Mouse (Mus musculus) neural tube, embryonic 12.5 days (tissue): ENCODE data around the gene Arid2. TPM values are rescaled to one million over a fixed set of nuclear protein-coding genes. Genes with fewer than 3 reads are reported as not detected.

Experiments used
- ATAC-seq: fragments of 200-750 bp; cut with Nextera tagmentation; 2 replicates; pipeline ENCODE4 v1.8.0; 2017; ENCODE audit warnings: low read depth, mild to moderate bottlenecking, moderate TSS enrichment, moderate library complexity; ENCODE audit not compliant: low FRiP score
- H3K27ac ChIP-seq: fragments of 300-500 bp; sonication (generic); 2 replicates; pipeline ENCODE4 v1.5.1; 2016
- H3K27me3 ChIP-seq: fragments of 300-500 bp; sonication (generic); replicated peaks from 2 replicates; pipeline ENCODE4 v1.6.1; 2016; ENCODE audit warnings: mild to moderate bottlenecking
- H3K36me3 ChIP-seq: fragments of 300-500 bp; sonication (generic); 2 replicates; pipeline ENCODE4 v1.6.1; 2016; ENCODE audit warnings: mild to moderate bottlenecking
- H3K4me1 ChIP-seq: fragments of 300-500 bp; sonication (generic); 2 replicates; pipeline ENCODE4 v1.6.1; 2016
- H3K4me2 ChIP-seq: fragments of 300-500 bp; sonication (generic); replicated peaks from 2 replicates; pipeline ENCODE4 v1.6.1; 2016; ENCODE audit warnings: mild to moderate bottlenecking
- H3K4me3 ChIP-seq: fragments of 300-500 bp; sonication (generic); 2 replicates; pipeline ENCODE4 v1.5.1; 2016
- H3K9ac ChIP-seq: fragments of 300-500 bp; sonication (generic); 2 replicates; pipeline ENCODE4 v1.6.1; 2016; ENCODE audit warnings: mild to moderate bottlenecking
- H3K9me3 ChIP-seq: fragments of 300-500 bp; sonication (generic); 2 replicates; pipeline ENCODE4 v1.6.1; 2016; ENCODE audit warnings: mild to moderate bottlenecking
- WGBS: fragments of 180-500 bp; shearing (Covaris S2); methylation state at CpG from one replicate; pipeline ENCODE4 v1.1.7; 2016; 5-methylcytosine and 5-hydroxymethylcytosine counted together
- polyA plus RNA-seq: library from polyadenylated mRNA; unstranded; fragments of >200 nt; fragmentation: Nextera tagmentation; extraction: Ambion mirVana; gene quantifications from 2 replicates; pipeline ENCODE4 v1.2.1, GENCODE M21; 2016

The Arid2 gene
- polyA plus RNA-seq, 1 experiment from 2014 or later = 32.1 TPM

DNA sequence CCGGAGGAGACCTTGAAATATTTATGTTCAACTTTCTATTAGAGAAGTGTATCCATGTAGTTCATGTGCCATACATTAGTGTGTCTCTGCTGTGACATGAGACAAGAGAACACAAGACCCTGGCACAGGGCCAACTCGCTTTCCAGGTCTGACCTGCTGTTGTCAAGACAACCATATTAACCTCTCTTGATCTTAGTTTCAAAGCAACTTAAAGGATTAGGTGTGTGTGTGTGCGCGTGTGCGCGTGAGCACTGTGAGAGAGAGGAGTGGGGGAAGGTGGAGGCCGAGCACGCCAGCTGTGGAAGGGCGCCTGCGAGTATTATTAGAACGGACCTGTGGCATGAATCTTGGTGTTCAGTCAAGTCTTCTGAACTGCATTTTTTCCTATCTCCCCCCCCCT is 15.0 kb upstream of the Arid2 start:
- Histone ChIP-seq H3K27ac (no peak overlapping the region), H3K27me3 (no peaks in the 10 kb centered on the region), H3K9me3 (peaks cover 5% of the 10 kb centered on the region; the same call in 1 of the 2 replicates), H3K4me1 (peaks cover 4% of the 10 kb centered on the region; the same call in 1 of the 2 replicates), H3K36me3 (peaks cover 29% of the 10 kb centered on the region), H3K4me3 (no peak overlapping the region), H3K4me2 (no peak overlapping the region), H3K9ac (no peak overlapping the region)
- ATAC-seq = no peak
- 92% methylated on average over 11 of the region's 11 CpGs for WGBS

DNA sequence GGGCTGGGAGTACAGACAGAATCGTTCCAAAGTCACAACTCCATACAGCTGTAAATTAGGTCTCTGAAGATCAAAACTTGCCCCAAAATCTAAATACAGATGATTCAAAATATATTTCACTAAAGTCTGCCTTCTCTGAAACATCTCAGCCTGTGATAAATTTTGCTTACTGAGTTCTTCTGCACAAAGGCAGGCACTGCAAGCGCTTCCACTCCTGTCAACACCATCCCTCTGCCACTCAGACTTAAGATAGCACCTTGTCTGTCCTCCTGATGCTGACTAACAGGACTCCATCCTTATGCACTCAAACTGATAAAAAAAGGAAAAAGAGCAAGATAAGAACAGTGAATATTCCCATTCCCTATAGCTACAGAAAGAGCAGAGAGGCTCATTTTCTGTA is 13.0 kb upstream of the Arid2 start:
- Histone ChIP-seq H3K27me3 (no peaks in the 10 kb centered on the region), H3K4me3 (no peak overlapping the region), H3K36me3 (peaks cover 23% of the 10 kb centered on the region), H3K4me1 (peaks cover 4% of the 10 kb centered on the region; the same call in 1 of the 2 replicates), H3K9me3 (no peaks in the 10 kb centered on the region), H3K9ac (no peak overlapping the region), H3K27ac (no peak overlapping the region), H3K4me2 (no peak overlapping the region)
- WGBS = 94% methylated on average over 2 of the region's 2 CpGs
- no peak for ATAC-seq

DNA sequence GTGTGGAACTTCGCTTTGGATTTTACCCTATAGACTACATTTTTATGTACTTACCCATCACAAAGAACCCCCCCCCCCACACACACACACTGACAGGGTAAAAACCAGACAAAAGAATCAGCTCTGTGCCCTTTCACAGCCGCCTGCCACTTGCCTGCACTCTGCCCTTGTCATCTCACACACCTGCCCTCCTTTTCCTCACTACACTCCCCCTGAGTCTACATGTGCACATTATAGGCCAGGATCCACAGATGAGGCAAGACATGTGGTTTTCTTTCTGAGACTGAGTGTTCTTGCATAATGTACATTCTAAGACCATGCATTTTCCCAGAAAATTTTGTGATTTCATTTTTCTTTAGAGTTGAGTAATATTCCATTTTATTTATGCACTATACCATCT is 12.1 kb upstream of the Arid2 start:
- no peak for ATAC-seq
- H3K9me3 ChIP-seq = no peaks in the 10 kb centered on the region
- 77% methylated on average over 2 of the region's 2 CpGs for WGBS
- H3K27ac ChIP-seq = no peak overlapping the region
- H3K4me3 ChIP-seq = no peak overlapping the region
- H3K4me1 ChIP-seq = peaks cover 4% of the 10 kb centered on the region; the same call in 1 of the 2 replicates
- H3K27me3 ChIP-seq = no peaks in the 10 kb centered on the region
- H3K4me2 ChIP-seq = no peak overlapping the region
- H3K36me3 ChIP-seq = peaks cover 30% of the 10 kb centered on the region
- H3K9ac ChIP-seq = no peak overlapping the region

DNA sequence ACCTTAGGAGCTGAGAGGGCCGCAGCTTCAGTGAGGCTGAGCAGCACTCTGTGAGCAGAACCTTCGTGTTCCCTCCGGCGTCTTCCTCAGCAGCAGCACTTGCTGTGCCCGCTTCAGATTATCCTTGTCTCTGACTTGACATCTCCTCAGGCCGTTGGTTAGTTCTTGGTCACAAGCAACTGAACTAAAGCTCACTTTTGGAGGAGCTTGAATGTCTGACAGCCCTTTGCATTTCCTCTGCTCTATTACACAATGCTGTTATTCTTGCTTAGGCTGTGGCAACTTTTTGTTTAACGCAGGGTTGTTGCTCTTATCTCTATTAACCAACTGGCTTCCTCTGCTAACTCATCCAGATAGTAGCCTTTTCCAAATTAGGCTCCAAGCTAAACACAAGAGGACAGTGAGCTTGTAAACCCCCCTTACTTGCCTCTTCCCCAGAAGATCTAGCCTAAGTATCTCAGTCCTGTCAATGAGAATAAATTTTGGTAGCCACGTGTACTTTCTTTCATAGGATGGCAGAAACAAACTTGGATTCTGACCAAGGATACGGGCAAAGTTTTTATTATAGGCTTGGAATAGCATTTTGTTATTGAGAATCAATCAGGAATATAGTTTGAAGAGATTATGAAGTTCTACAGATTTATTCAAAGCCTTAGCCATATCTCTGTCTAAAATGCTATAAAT is 11.4 kb upstream of the Arid2 start:
- Histone ChIP-seq H3K9me3 (0 out of 2 replicates have a peak, but pooled peaks cover 1% of the 10 kb centered on the region), H3K4me1 (peaks cover 4% of the 10 kb centered on the region; the same call in 1 of the 2 replicates), H3K9ac (no peak overlapping the region), H3K27me3 (no peaks in the 10 kb centered on the region), H3K4me3 (no peak overlapping the region), H3K27ac (no peak overlapping the region), H3K4me2 (no peak overlapping the region), H3K36me3 (peaks cover 36% of the 10 kb centered on the region)
- WGBS = 87% methylated on average over 9 of the region's 9 CpGs
- no peak for ATAC-seq

DNA sequence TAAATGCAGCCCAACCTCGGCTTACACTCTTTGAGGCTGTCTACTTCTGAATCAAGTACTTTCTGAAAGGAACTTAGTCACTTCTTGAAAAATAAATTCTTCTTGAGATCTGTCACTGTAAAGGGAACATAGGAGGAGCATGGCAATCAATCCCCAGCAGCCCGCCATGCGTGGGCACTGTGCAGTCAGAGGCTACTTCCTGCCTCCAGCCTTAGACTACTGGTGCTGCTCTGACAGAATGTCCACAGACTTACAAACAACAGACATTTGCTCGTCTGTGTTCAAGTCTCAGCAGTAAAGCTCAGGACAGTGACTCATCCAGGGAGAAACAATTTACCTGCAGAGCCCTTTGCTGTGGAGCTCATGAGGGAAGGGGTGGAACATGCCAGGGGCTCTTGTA is 10.3 kb upstream of the Arid2 start:
- WGBS = 84% methylated on average over 4 of the region's 4 CpGs
- no peak overlapping the region for H3K9ac ChIP-seq
- H3K27ac ChIP-seq = no peak overlapping the region
- ATAC-seq = no peak
- H3K9me3 ChIP-seq = 0 out of 2 replicates have a peak, but pooled peaks cover 4% of the 10 kb centered on the region
- H3K4me3 ChIP-seq = no peak overlapping the region
- H3K36me3 ChIP-seq = peaks cover 42% of the 10 kb centered on the region
- H3K4me1 ChIP-seq = peaks cover 10% of the 10 kb centered on the region; the same call in 1 of the 2 replicates
- no peaks in the 10 kb centered on the region for H3K27me3 ChIP-seq
- no peak overlapping the region for H3K4me2 ChIP-seq

DNA sequence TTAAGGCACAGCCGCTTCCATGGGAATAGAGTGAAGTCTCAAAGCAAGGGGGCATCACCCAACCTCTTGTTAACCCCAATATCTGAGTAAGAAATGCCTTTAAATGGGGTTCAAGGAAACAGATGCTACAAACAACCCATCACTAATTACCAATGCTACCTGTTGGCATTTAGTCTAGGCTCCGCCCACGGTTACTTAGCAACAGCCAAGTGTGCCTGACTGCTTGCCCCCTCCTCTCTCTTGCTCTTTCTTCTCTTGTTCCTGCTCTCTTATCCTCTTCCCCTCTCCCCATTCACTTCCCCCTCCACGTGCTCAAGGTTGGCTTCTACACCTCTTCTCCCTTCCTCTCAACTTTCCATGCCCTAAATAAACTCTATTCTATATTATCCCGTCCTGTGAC is 6.1 kb upstream of the Arid2 start:
- no peaks in the 10 kb centered on the region for H3K27me3 ChIP-seq
- ATAC-seq = no peak
- H3K4me1 ChIP-seq = peaks cover 11% of the 10 kb centered on the region; the same call in 1 of the 2 replicates
- H3K4me2 ChIP-seq = peak overlapping the region; percentile 75; the same call in 1 of the 2 replicates
- H3K9me3 ChIP-seq = 0 out of 2 replicates have a peak, but pooled peaks cover 4% of the 10 kb centered on the region
- peaks cover 42% of the 10 kb centered on the region for H3K36me3 ChIP-seq
- WGBS = 84% methylated on average over 5 of the region's 5 CpGs
- no peak overlapping the region for H3K4me3 ChIP-seq
- no peak overlapping the region for H3K9ac ChIP-seq
- H3K27ac ChIP-seq = no peak overlapping the region

DNA sequence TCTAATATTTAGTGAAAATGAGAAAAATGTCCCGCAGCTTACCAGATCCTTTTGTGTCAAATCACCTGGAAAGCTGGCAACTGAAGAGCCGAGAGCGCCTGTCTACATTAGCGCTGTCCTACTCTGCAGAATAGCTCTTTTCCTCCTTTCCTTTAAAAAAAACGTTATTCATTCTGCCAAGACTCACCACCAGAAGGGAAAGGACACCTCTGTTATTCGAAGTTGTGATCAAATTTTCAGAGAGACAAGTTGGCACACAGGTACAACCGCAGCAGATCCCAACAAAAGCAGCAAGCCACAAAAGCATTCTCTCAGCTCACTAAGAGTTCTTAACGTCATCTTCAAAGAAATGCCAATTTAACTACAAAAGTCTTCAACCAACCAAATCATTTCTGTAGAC is 4.2 kb upstream of the Arid2 start:
- 73% methylated on average over 8 of the region's 8 CpGs for WGBS
- H3K9ac ChIP-seq = no peak overlapping the region
- H3K27ac ChIP-seq = no peak overlapping the region
- H3K4me3 ChIP-seq = peak overlapping the region; percentile 93
- H3K4me1 ChIP-seq = peaks cover 11% of the 10 kb centered on the region; the same call in 1 of the 2 replicates
- H3K27me3 ChIP-seq = no peaks in the 10 kb centered on the region
- ATAC-seq = no peak
- peaks cover 28% of the 10 kb centered on the region for H3K36me3 ChIP-seq
- H3K9me3 ChIP-seq = 0 out of 2 replicates have a peak, but pooled peaks cover 4% of the 10 kb centered on the region
- H3K4me2 ChIP-seq = peak overlapping the region; percentile 75

DNA sequence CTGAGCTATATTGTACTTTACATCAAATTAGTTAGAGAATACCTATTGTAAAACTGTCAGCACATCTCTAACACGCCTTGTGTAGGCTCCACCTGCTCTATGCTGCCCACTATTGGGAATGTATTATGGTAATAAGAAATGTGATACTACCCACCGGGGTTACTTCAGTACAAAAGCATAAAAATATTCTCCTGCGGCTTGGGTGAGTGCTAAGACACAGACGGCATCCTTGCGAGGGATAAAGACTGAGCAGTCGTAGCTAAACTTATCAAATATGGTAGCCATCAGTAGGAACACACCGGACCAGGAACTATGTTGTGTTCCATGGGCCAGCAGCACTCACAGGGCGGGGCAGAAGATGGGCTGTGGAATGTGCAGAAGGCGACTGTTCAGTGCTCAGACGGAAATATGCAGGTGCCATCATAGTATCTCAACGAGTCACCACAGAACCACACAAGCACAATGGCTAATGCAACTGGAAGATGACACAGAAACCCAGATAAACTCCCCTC is 3.3 kb upstream of the Arid2 start:
- Histone ChIP-seq H3K27me3 (no peaks in the 10 kb centered on the region), H3K9ac (peak overlapping the region; percentile 99), H3K9me3 (0 out of 2 replicates have a peak, but pooled peaks cover 4% of the 10 kb centered on the region), H3K36me3 (peaks cover 23% of the 10 kb centered on the region), H3K4me1 (peaks cover 11% of the 10 kb centered on the region; the same call in 1 of the 2 replicates), H3K4me2 (peak overlapping the region; percentile 75), H3K4me3 (peak overlapping the region; percentile 93), H3K27ac (peak overlapping the region; percentile 54)
- WGBS = 12% methylated on average over 11 of the region's 11 CpGs
- no peak for ATAC-seq

DNA sequence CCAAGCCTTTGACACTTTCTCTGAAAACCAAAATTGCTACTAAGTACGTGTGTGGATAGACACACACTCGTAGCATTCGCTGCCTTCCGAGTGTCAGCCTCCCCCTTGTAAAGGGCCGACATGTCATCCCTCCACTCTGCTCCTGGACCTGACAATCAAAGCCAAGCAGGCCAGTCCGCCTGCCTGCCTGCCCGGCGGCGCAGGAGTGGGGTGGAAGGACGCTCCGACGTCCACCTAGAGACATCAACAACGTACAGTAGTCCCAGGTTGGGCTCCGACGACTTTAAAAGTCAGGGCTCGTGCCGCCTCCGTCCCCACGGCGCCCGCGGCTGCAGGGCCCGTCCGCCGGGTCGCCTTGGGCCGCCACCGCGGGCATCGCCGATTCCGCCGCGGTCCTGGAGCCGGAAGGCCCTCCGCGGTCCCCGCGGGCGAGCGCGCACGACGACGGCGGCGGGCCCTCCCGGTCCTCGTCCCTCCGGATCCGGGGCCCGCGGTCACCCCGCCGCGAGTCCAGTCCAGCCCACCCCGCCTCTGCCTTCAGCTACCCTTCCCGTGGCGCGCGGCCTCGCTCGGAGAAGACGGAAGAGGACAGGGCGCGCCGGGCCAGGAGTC is 2.5 kb upstream of the Arid2 start:
- Histone ChIP-seq H3K4me2 (peak overlapping the region; percentile 75), H3K9me3 (0 out of 2 replicates have a peak, but pooled peaks cover 4% of the 10 kb centered on the region), H3K27me3 (no peaks in the 10 kb centered on the region), H3K9ac (peak overlapping the region; percentile 99), H3K4me3 (peak overlapping the region; percentile 93), H3K27ac (peak overlapping the region; percentile 99), H3K4me1 (peaks cover 16% of the 10 kb centered on the region; the same call in 1 of the 2 replicates), H3K36me3 (peaks cover 15% of the 10 kb centered on the region)
- ATAC-seq = peak; percentile 30
- under 1% methylated on average over 67 of the region's 67 CpGs for WGBS

DNA sequence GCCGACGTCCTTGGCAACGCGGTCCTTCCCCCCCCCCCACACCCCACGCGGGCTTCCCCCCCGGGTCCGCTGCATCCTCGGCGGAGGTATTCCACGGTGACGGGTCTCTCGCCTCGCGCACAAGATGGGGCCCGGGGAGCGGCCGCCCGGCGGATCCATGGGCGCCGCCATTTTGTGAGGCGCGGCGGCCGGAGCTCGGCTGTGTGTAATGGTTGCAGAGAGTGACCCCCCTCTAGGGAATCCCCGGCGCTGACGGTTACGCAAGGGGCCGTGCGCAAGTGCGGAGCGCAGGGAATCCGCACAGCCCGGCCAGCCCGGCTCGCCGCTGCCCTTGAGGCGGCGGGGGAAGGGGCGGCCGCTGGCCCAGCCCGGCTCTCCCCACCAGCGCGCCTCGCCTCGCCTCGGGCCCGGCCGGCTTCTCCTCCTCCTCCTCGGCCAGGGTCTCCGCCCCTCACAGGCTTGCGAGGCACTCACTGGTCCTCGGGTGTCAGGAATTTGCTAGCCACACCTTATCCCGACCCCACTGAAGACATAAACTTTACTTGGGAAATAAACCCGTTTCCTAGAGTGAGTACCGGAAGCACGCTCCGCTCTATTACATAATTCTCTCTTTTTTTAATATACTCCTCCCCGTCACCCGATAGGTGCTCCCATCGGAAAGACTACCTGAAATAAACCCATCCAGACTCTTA is 1.8 kb upstream of the Arid2 start:
- H3K4me1 ChIP-seq = peaks cover 19% of the 10 kb centered on the region; the same call in 1 of the 2 replicates
- H3K4me2 ChIP-seq = peak overlapping the region; percentile 75
- peak; percentile 83 for ATAC-seq
- H3K4me3 ChIP-seq = peak overlapping the region; percentile 93
- peak overlapping the region; percentile 99 for H3K9ac ChIP-seq
- peak overlapping the region; percentile 99 for H3K27ac ChIP-seq
- under 1% methylated on average over 64 of the region's 64 CpGs for WGBS
- H3K9me3 ChIP-seq = 0 out of 2 replicates have a peak, but pooled peaks cover 4% of the 10 kb centered on the region
- H3K27me3 ChIP-seq = no peaks in the 10 kb centered on the region
- H3K36me3 ChIP-seq = peaks cover 10% of the 10 kb centered on the region

DNA sequence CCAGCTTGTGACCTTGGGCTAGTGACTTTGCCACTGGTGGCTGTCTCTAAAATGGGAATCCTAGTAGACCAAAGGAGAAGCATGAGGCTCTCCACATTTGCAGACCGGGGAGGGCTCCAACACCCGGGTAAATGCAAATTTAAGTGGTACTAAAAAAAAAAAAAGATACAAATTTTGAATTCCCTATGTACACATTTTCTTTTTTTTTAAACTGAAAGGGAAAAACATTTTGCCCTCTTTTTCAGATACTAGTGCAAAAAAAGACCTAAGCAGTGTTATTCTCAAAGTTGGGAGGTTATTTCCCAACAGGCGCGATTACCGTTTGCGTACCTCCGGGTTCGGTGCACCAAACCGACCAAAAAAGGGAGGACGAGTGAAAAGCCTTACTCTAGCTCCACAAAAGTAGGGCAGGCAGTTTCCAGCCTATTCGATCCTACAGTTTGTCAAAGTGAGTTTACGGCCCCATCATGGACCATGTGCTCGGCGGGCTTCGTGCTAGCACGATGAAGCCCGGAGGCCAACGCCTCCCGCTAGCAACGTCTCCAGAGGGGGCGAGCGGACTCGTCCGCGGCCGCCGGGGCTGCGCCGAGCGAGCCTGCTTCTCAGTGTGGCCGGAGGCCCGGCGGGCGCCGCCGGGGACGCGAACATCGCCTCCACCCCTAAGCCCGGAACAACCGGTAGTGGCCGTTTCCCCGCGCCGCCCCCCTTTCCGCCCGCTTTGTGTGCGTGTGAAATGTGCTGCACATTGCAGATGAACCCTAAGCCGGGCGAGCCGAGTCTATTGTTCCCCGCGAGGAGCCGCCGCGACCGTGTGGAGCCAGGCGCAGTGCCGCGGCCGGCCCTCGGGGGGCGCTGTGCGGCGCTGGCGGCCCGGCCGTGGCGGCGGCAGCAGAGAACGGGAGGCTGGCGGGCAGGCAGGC is 1.0 kb upstream of the Arid2 start:
- Histone ChIP-seq H3K9ac (peak overlapping the region; percentile 99), H3K27me3 (no peaks in the 10 kb centered on the region), H3K27ac (peak overlapping the region; percentile 100), H3K9me3 (no peaks in the 10 kb centered on the region), H3K4me2 (peak overlapping the region; percentile 75), H3K4me3 (peak overlapping the region; percentile 93), H3K36me3 (peaks cover 3% of the 10 kb centered on the region; the same call in 1 of the 2 replicates), H3K4me1 (peaks cover 18% of the 10 kb centered on the region)
- peak; percentile 73 for ATAC-seq
- WGBS = under 1% methylated on average over 72 of the region's 72 CpGs
